Mouse (Mus musculus): ENCODE data around the gene Kin. TPM values are rescaled to one million over a fixed set of nuclear protein-coding genes. Genes with fewer than 3 reads are reported as not detected.

The Kin gene
- polyA plus RNA-seq, 1 experiment, result 9.9 TPM

- Histone ChIP-seq H3K4me3 (ENCODE audit: insufficient read depth, low read length) (no peak within 1 kb of the TSS), H3K4me1 (ENCODE audit: control insufficient read depth, insufficient read depth, low read length) (no peaks in the 10 kb centered on the region; the same call in 1 of the 2 replicates), H3K27ac (ENCODE audit: insufficient read depth, low read length) (no peak within 1 kb of the TSS)
- no peak for TF ChIP-seq POLR2A (IDR thresholded peaks at IDR 0.05; ENCODE audit: extremely low read depth, insufficient read depth, low read length)
- TF ChIP-seq CTCF (IDR thresholded peaks at IDR 0.05; ENCODE audit: extremely low read depth, insufficient read depth, low read length), result no peak
Observed at GRCm38 (mm10) chr2:10131296-10131695, 50.9 kb downstream of the Kin start, which contains the start of gene Itih2. TSS of gene Itih2 (minus strand) at chr2:10131396.

GRCm38 (mm10) chr2:10132128-10132527 is 51.7 kb downstream of the Kin start:
- TF ChIP-seq CTCF (IDR thresholded peaks at IDR 0.05; ENCODE audit: extremely low read depth, insufficient read depth, low read length), result no peak
- TF ChIP-seq POLR2A (IDR thresholded peaks at IDR 0.05; ENCODE audit: extremely low read depth, insufficient read depth, low read length), result no peak
- no peak overlapping the region for H3K4me3 ChIP-seq (ENCODE audit: insufficient read depth, low read length)
- H3K27ac ChIP-seq (ENCODE audit: insufficient read depth, low read length), result no peak overlapping the region
- H3K4me1 ChIP-seq (ENCODE audit: control insufficient read depth, insufficient read depth, low read length), result no peaks in the 10 kb centered on the region; the same call in 1 of the 2 replicates

- H3K4me3 ChIP-seq (ENCODE audit: insufficient read depth, low read length), result no peak overlapping the region
- TF ChIP-seq CTCF (IDR thresholded peaks at IDR 0.05; ENCODE audit: extremely low read depth, insufficient read depth, low read length) (no peak), POLR2A (IDR thresholded peaks at IDR 0.05; ENCODE audit: extremely low read depth, insufficient read depth, low read length) (no peak)
- H3K27ac ChIP-seq (ENCODE audit: insufficient read depth, low read length), result no peak overlapping the region
- no peaks in the 10 kb centered on the region; the same call in 1 of the 2 replicates for H3K4me1 ChIP-seq (ENCODE audit: control insufficient read depth, insufficient read depth, low read length)
Observed at GRCm38 (mm10) chr2:10133941-10134340, 53.5 kb downstream of the Kin start.

- TF ChIP-seq POLR2A (IDR thresholded peaks at IDR 0.05; ENCODE audit: extremely low read depth, insufficient read depth, low read length) (no peak), CTCF (IDR thresholded peaks at IDR 0.05; ENCODE audit: extremely low read depth, insufficient read depth, low read length) (no peak)
- H3K27ac ChIP-seq (ENCODE audit: insufficient read depth, low read length), result no peak overlapping the region
- no peaks in the 10 kb centered on the region for H3K4me1 ChIP-seq (ENCODE audit: control insufficient read depth, insufficient read depth, low read length)
- no peak overlapping the region for H3K4me3 ChIP-seq (ENCODE audit: insufficient read depth, low read length)
Observed at GRCm38 (mm10) chr2:10137320-10137719, 56.9 kb downstream of the Kin start.

- Histone ChIP-seq H3K27ac (ENCODE audit: insufficient read depth, low read length) (no peak overlapping the region), H3K4me3 (ENCODE audit: insufficient read depth, low read length) (no peak overlapping the region), H3K4me1 (ENCODE audit: control insufficient read depth, insufficient read depth, low read length) (no peaks in the 10 kb centered on the region)
- TF ChIP-seq CTCF (IDR thresholded peaks at IDR 0.05; ENCODE audit: extremely low read depth, insufficient read depth, low read length), result no peak
- no peak for TF ChIP-seq POLR2A (IDR thresholded peaks at IDR 0.05; ENCODE audit: extremely low read depth, insufficient read depth, low read length)
Observed at GRCm38 (mm10) chr2:10140456-10140855, 60.1 kb downstream of the Kin start.

Other genes starting within 250 kb of the Kin start
- not detected in 2 replicates for gene 4930412O13Rik, start 199.3 kb upstream of the Kin start, polyA plus RNA-seq (2012; rRNA removed)
- gene 9230102O04Rik, start 191.1 kb upstream of the Kin start, polyA plus RNA-seq (2012; rRNA removed), result not detected in 2 replicates
- gene Gata3, start 190.6 kb upstream of the Kin start, polyA plus RNA-seq (2012; rRNA removed), result 0.06 and 0.21 TPM in 2 replicates
- gene Taf3, start 32.0 kb upstream of the Kin start, polyA plus RNA-seq (2012; rRNA removed), result 8.4 and 8.6 TPM in 2 replicates
- gene Atp5c1, start 83 bp upstream of the Kin start, polyA plus RNA-seq (2012; rRNA removed), result 372 and 411 TPM in 2 replicates
- gene Itih2, start 50.8 kb downstream of the Kin start, polyA plus RNA-seq (2012; rRNA removed), result 3.0 and 3.3 TPM in 2 replicates
- gene Itih5, start 73.0 kb downstream of the Kin start, polyA plus RNA-seq (2012; rRNA removed), result 11.9 and 12.4 TPM in 2 replicates